Mouse (Mus musculus) limb, embryonic 11.5 days (tissue): Measurements from ENCODE around the gene Ap2a1. TPM values are rescaled to one million over a fixed set of nuclear protein-coding genes. Genes with fewer than 3 reads are reported as not detected.

Source experiments
- ATAC-seq: fragments of 200-750 bp; cut with Nextera tagmentation; 2 replicates; pipeline ENCODE4 v1.8.0; 2017; ENCODE audit warnings: low read depth; ENCODE audit not compliant: insufficient number of reproducible peaks, low FRiP score, low TSS enrichment
- DNase-seq: peaks from one replicate; pipeline ENCODE4 v3.0.0-alpha.2; 2015; ENCODE audit warnings: low spot score
- H3K27ac ChIP-seq: fragments of 300-500 bp; sonication (generic); replicated peaks from 2 replicates; pipeline ENCODE4 v1.5.1; 2014; ENCODE audit warnings: low read depth, mild to moderate bottlenecking, low read length
- H3K27me3 ChIP-seq: fragments of 300-500 bp; sonication (generic); 2 replicates; pipeline ENCODE4 v1.6.1; 2014; ENCODE audit warnings: mild to moderate bottlenecking, low read length, mixed read lengths; ENCODE audit not compliant: control insufficient read depth, insufficient read depth
- H3K36me3 ChIP-seq: fragments of 300-500 bp; sonication (generic); 2 replicates; pipeline ENCODE4 v1.6.1; 2014; ENCODE audit warnings: mild to moderate bottlenecking, low read length, moderate library complexity, mixed read lengths; ENCODE audit not compliant: control insufficient read depth, insufficient read depth
- H3K4me1 ChIP-seq: fragments of 300-500 bp; sonication (generic); 2 replicates; pipeline ENCODE4 v1.6.1; 2014; ENCODE audit warnings: low read length, mixed read lengths; ENCODE audit not compliant: control insufficient read depth, insufficient read depth
- H3K4me2 ChIP-seq: fragments of 300-500 bp; sonication (generic); 2 replicates; pipeline ENCODE4 v1.6.1; 2014; ENCODE audit warnings: low read depth, mild to moderate bottlenecking, moderate library complexity; ENCODE audit not compliant: severe bottlenecking
- H3K4me3 ChIP-seq: fragments of 300-500 bp; sonication (generic); 2 replicates; pipeline ENCODE4 v1.5.1; 2014; ENCODE audit warnings: low read depth, low read length
- H3K9ac ChIP-seq: fragments of 300-500 bp; sonication (generic); 2 replicates; pipeline ENCODE4 v1.6.1; 2014; ENCODE audit warnings: mild to moderate bottlenecking, low read length
- H3K9me3 ChIP-seq: fragments of 300-500 bp; sonication (generic); 2 replicates; pipeline ENCODE4 v1.6.1; 2016; ENCODE audit warnings: low read length; ENCODE audit not compliant: control insufficient read depth
- WGBS: fragments of 180-500 bp; shearing (Covaris S2); extraction: QIAGEN DNeasy Blood & Tissue Kit; methylation state at CpG from one replicate; pipeline ENCODE4 v1.1.7; 2014; 5-methylcytosine and 5-hydroxymethylcytosine counted together
- polyA plus RNA-seq: library from polyadenylated mRNA; unstranded; fragments of >200 nt; fragmentation: Nextera tagmentation; extraction: Ambion mirVana; gene quantifications from 2 replicates; pipeline ENCODE4 v1.2.1, GENCODE M21; 2014

The Ap2a1 gene
- polyA plus RNA-seq, 1 experiment from 2014 or later: 78.8 TPM

- Histone ChIP-seq H3K9ac (peak within 1 kb of the TSS; percentile 74), H3K4me3 (peak within 1 kb of the TSS; percentile 62), H3K4me1 (peaks cover 15% of the 10 kb centered on the region), H3K9me3 (no peaks in the 10 kb centered on the region), H3K36me3 (peaks cover 2% of the 10 kb centered on the region; the same call in 1 of the 2 replicates), H3K27me3 (no peaks in the 10 kb centered on the region), H3K4me2 (peak within 1 kb of the TSS; percentile 73), H3K27ac (peak within 1 kb of the TSS; percentile 53; the same call in 1 of the 2 replicates)
- ATAC-seq (peak; percentile 65), DNase-seq (peak; percentile 92)
- 2% methylated on average over 34 of the region's 34 CpGs for WGBS
These were observed 33.5 kb downstream of the Ap2a1 start, which contains the start of gene Fuz for GRCm38 (mm10) chr7:44895593-44896434. Gene Fuz, plus strand, starts transcription at chr7:44896079.

- DNase-seq (no peak), ATAC-seq (no peak)
- H3K36me3 ChIP-seq: peaks cover 1% of the 10 kb centered on the region; the same call in 1 of the 2 replicates
- no peaks in the 10 kb centered on the region for H3K9me3 ChIP-seq
- peak overlapping the region; percentile 62; the same call in 1 of the 2 replicates for H3K4me3 ChIP-seq
- no peak overlapping the region for H3K27ac ChIP-seq
- no peaks in the 10 kb centered on the region for H3K27me3 ChIP-seq
- H3K4me2 ChIP-seq: peak overlapping the region; percentile 73
- H3K9ac ChIP-seq: no peak overlapping the region
- 76% methylated on average over 7 of the region's 7 CpGs for WGBS
- H3K4me1 ChIP-seq: peaks cover 15% of the 10 kb centered on the region
These were observed 34.1 kb downstream of the Ap2a1 start for GRCm38 (mm10) chr7:44895206-44895592.

- Histone ChIP-seq H3K9me3 (no peaks in the 10 kb centered on the region), H3K4me1 (peaks cover 15% of the 10 kb centered on the region), H3K4me2 (no peak overlapping the region), H3K27me3 (no peaks in the 10 kb centered on the region), H3K27ac (no peak overlapping the region), H3K4me3 (no peak overlapping the region), H3K36me3 (no peaks in the 10 kb centered on the region; the same call in 1 of the 2 replicates), H3K9ac (no peak overlapping the region)
- DNase-seq (no peak), ATAC-seq (no peak)
- WGBS: 91% methylated on average over 3 of the region's 3 CpGs
These were observed 35.1 kb downstream of the Ap2a1 start for GRCm38 (mm10) chr7:44894175-44894574.

- no peaks in the 10 kb centered on the region for H3K27me3 ChIP-seq
- no peak overlapping the region for H3K9ac ChIP-seq
- DNase-seq (no peak), ATAC-seq (no peak)
- H3K4me1 ChIP-seq: peaks cover 15% of the 10 kb centered on the region
- 35% methylated on average over 8 of the region's 8 CpGs for WGBS
- H3K9me3 ChIP-seq: no peaks in the 10 kb centered on the region
- peaks cover 3% of the 10 kb centered on the region; the same call in 1 of the 2 replicates for H3K36me3 ChIP-seq
- H3K27ac ChIP-seq: peak overlapping the region; percentile 24; the same call in 1 of the 2 replicates
- no peak overlapping the region for H3K4me3 ChIP-seq
- no peak overlapping the region for H3K4me2 ChIP-seq
These were observed 36.1 kb downstream of the Ap2a1 start for GRCm38 (mm10) chr7:44893197-44893596.

GRCm38 (mm10) chr7:44892276-44892921, 36.9 kb downstream of the Ap2a1 start, which contains the start of gene Med25:
Gene Med25, minus strand, starts transcription at chr7:44892712.
- WGBS: under 1% methylated on average over 56 of the region's 56 CpGs
- Histone ChIP-seq H3K9me3 (no peaks in the 10 kb centered on the region), H3K4me3 (peak within 1 kb of the TSS; percentile 53), H3K9ac (peak within 1 kb of the TSS; percentile 73), H3K27me3 (no peaks in the 10 kb centered on the region), H3K27ac (peak within 1 kb of the TSS; percentile 83), H3K36me3 (peaks cover 3% of the 10 kb centered on the region; the same call in 1 of the 2 replicates), H3K4me2 (peak within 1 kb of the TSS; percentile 81), H3K4me1 (peaks cover 15% of the 10 kb centered on the region)
- DNase-seq (peak; percentile 93), ATAC-seq (peak; percentile 74)

GRCm38 (mm10) chr7:44891611-44892010, 37.7 kb downstream of the Ap2a1 start:
- 34% methylated on average over 6 of the region's 6 CpGs for WGBS
- no peak overlapping the region for H3K27ac ChIP-seq

GRCm38 (mm10) chr7:44890737-44891136, 38.6 kb downstream of the Ap2a1 start:
- no peak overlapping the region for H3K4me3 ChIP-seq
- ATAC-seq (no peak), DNase-seq (no peak)
- H3K9me3 ChIP-seq: no peaks in the 10 kb centered on the region
- no peak overlapping the region for H3K27ac ChIP-seq
- no peaks in the 10 kb centered on the region; the same call in 1 of the 2 replicates for H3K27me3 ChIP-seq
- H3K4me1 ChIP-seq: peaks cover 11% of the 10 kb centered on the region
- H3K36me3 ChIP-seq: peaks cover 3% of the 10 kb centered on the region; the same call in 1 of the 2 replicates
- no peak overlapping the region for H3K9ac ChIP-seq
- H3K4me2 ChIP-seq: peak overlapping the region; percentile 81; the same call in 1 of the 2 replicates
- WGBS: 92% methylated on average over 4 of the region's 4 CpGs

More at GRCm38 (mm10) chr7:44891611-44892010, 37.7 kb downstream of the Ap2a1 start:
- ATAC-seq (no peak), DNase-seq (no peak)
- Histone ChIP-seq H3K4me1 (peaks cover 14% of the 10 kb centered on the region), H3K27me3 (no peaks in the 10 kb centered on the region), H3K4me2 (peak overlapping the region; percentile 81), H3K9me3 (no peaks in the 10 kb centered on the region), H3K4me3 (peak overlapping the region; percentile 53), H3K36me3 (peaks cover 3% of the 10 kb centered on the region; the same call in 1 of the 2 replicates), H3K9ac (peak overlapping the region; percentile 73)

- Histone ChIP-seq H3K4me3 (no peak overlapping the region), H3K27me3 (no peaks in the 10 kb centered on the region; the same call in 1 of the 2 replicates), H3K36me3 (peaks cover 5% of the 10 kb centered on the region; the same call in 1 of the 2 replicates), H3K4me1 (peaks cover 11% of the 10 kb centered on the region), H3K4me2 (no peak overlapping the region), H3K27ac (no peak overlapping the region), H3K9me3 (no peaks in the 10 kb centered on the region), H3K9ac (no peak overlapping the region)
- DNase-seq: no peak
- no peak for ATAC-seq
- 90% methylated on average over 6 of the region's 7 CpGs for WGBS
These were observed 39.1 kb downstream of the Ap2a1 start for GRCm38 (mm10) chr7:44890180-44890579.
